Mouse (Mus musculus) forebrain, embryonic 16.5 days (tissue): ENCODE data around the gene Macrod2. TPM values are rescaled to one million over a fixed set of nuclear protein-coding genes. Genes with fewer than 3 reads are reported as not detected.
A peak's percentile ranks its signal among the peaks of the same experiment; 100 is the strongest.

ENCODE experiments used
- ATAC-seq: fragments of 200-750 bp; cut with Nextera tagmentation; 2 replicates; pipeline ENCODE4 v1.8.0; 2017; ENCODE audit warnings: mild to moderate bottlenecking, moderate library complexity
- H3K27ac ChIP-seq: fragments of 300-500 bp; sonication (generic); 2 replicates; pipeline ENCODE4 v1.5.1; 2014; ENCODE audit warnings: low read length, control low read depth
- H3K27me3 ChIP-seq: fragments of 300-500 bp; sonication (generic); replicated peaks from 2 replicates; pipeline ENCODE4 v1.6.1; 2014; ENCODE audit warnings: low read length; ENCODE audit not compliant: control insufficient read depth, insufficient read depth
- H3K36me3 ChIP-seq: fragments of 300-500 bp; sonication (generic); 2 replicates; pipeline ENCODE4 v1.6.1; 2014; ENCODE audit not compliant: control insufficient read depth, insufficient read depth
- H3K4me1 ChIP-seq: fragments of 300-500 bp; sonication (generic); replicated peaks from 2 replicates; pipeline ENCODE4 v1.6.1; 2014; ENCODE audit warnings: low read length; ENCODE audit not compliant: control insufficient read depth, insufficient read depth
- H3K4me2 ChIP-seq: fragments of 300-500 bp; sonication (generic); 2 replicates; pipeline ENCODE4 v1.6.1; 2014; ENCODE audit warnings: mild to moderate bottlenecking, low read length, control low read depth
- H3K4me3 ChIP-seq: fragments of 300-500 bp; sonication (generic); replicated peaks from 2 replicates; pipeline ENCODE4 v1.5.1; 2014; ENCODE audit warnings: mild to moderate bottlenecking, low read length, control low read depth
- H3K9ac ChIP-seq: fragments of 300-500 bp; sonication (generic); replicated peaks from 2 replicates; pipeline ENCODE4 v1.6.1; 2014; ENCODE audit warnings: low read depth, low read length, control low read depth
- H3K9me3 ChIP-seq: fragments of 300-500 bp; sonication (generic); 2 replicates; pipeline ENCODE4 v1.6.1; 2016; ENCODE audit warnings: low read length; ENCODE audit not compliant: control insufficient read depth
- WGBS: fragments of 180-500 bp; shearing (Covaris S2); extraction: QIAGEN DNeasy Blood & Tissue Kit; methylation state at CpG from one replicate; pipeline ENCODE4 v1.1.7; 2014; 5-methylcytosine and 5-hydroxymethylcytosine counted together
- polyA plus RNA-seq: library from polyadenylated mRNA; unstranded; fragments of >200 nt; fragmentation: Nextera tagmentation; extraction: Ambion mirVana; gene quantifications from 2 replicates; pipeline ENCODE4 v1.2.1, GENCODE M21; 2015

The Macrod2 gene
- polyA plus RNA-seq, 1 experiment from 2014 or later, result 108 TPM

DNA sequence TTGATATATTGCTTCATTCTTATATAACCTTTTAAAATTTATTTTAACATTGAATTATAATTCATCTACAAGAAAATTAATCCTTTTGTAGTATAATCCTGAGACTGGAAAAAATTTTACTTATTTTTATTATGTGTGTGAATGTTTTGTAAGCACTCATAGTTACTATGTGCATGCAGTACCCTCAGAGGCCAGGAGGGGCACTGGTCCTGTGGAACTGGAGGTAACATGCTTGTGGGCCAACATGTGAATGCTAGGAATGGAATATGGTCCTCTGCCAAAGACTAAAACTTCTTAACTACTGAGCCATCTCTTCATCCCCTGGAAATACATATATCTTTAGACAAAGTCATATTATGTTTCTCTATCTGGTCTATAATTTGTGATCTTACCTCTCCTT, 531.8 kb downstream of the Macrod2 start:
- Histone ChIP-seq H3K27me3 (no peaks in the 10 kb centered on the region), H3K4me2 (no peak overlapping the region), H3K9me3 (no peaks in the 10 kb centered on the region), H3K4me1 (no peaks in the 10 kb centered on the region), H3K36me3 (no peaks in the 10 kb centered on the region), H3K27ac (no peak overlapping the region), H3K9ac (no peak overlapping the region), H3K4me3 (no peak overlapping the region)
- no peak for ATAC-seq

DNA sequence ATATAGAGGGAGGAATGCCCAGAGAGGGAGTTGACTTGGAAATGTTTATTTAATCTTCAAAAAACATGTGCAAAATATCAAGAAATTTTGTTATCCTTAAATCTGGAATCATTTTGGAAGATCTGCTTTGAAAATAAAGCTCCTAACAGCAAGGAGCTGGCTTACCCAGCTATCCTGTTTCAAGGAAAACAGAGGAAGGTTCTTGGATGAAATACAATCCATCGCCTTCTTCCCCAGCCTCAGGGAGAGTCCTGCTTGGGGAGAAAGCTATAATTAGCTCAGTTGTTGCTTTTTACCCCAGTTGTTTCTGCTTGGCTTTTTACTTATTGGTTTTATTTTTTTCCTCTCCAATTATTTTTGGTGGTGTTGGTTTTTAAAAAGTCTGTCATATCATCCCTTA, 539.4 kb downstream of the Macrod2 start:
- Histone ChIP-seq H3K4me3 (no peak overlapping the region), H3K27me3 (no peaks in the 10 kb centered on the region), H3K27ac (no peak overlapping the region), H3K4me1 (no peaks in the 10 kb centered on the region), H3K4me2 (no peak overlapping the region), H3K36me3 (no peaks in the 10 kb centered on the region), H3K9ac (no peak overlapping the region), H3K9me3 (no peaks in the 10 kb centered on the region)
- no peak for ATAC-seq
- WGBS, result 74% methylated on average over 1 of the region's 1 CpGs

DNA sequence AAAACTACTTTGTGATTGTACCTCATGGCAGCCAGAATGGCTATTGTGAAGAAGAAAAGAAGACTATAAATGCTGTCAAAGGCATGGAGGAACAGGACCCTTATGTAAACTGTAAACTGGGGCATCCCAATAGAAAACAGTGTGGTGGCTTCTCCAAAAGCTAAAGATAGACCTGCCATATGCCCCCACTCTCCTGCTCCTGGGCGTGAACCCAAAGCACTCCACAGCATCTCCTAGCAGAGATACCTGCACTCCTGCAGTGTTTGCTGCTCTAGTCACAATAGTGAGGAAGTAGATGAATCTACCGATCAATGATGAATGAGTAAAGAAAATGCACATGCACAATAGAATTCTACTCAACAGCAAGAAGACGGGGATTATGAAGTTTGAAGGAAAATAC, 554.4 kb downstream of the Macrod2 start:
- no peaks in the 10 kb centered on the region for H3K9me3 ChIP-seq
- no peaks in the 10 kb centered on the region for H3K36me3 ChIP-seq
- H3K27ac ChIP-seq, result no peak overlapping the region
- H3K4me3 ChIP-seq, result no peak overlapping the region
- no peak overlapping the region for H3K4me2 ChIP-seq
- 94% methylated on average over 3 of the region's 3 CpGs for WGBS
- H3K4me1 ChIP-seq, result no peaks in the 10 kb centered on the region
- no peak overlapping the region for H3K9ac ChIP-seq
- no peak for ATAC-seq
- H3K27me3 ChIP-seq, result no peaks in the 10 kb centered on the region

DNA sequence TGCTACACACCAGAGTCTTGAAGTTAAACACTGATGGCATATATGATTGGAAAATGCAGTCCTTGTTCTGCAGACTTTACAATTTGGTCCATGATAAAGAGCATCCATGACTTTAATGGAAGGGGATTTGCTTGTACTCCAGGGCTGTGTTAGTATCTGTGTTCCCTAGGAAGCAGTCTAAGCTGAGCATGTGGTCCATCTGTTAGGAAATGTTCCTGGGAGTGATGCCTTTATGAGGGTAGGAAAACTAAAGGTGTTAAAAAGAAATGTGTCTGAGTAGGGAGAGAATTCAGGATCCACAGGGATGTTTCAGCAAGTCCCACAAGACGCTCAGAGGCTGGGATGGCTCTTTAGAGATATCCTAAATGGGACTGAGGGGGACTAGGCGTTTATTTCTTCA, 564.1 kb downstream of the Macrod2 start:
- H3K4me1 ChIP-seq, result no peaks in the 10 kb centered on the region; the same call in 1 of the 2 replicates
- H3K9ac ChIP-seq, result no peak overlapping the region
- no peak overlapping the region for H3K4me3 ChIP-seq
- 0 out of 2 replicates have a peak, but pooled peaks have one; percentile 47 for ATAC-seq
- no peaks in the 10 kb centered on the region for H3K9me3 ChIP-seq
- H3K36me3 ChIP-seq, result no peaks in the 10 kb centered on the region
- H3K4me2 ChIP-seq, result no peak overlapping the region
- 85% methylated on average over 2 of the region's 2 CpGs for WGBS
- H3K27me3 ChIP-seq, result no peaks in the 10 kb centered on the region
- no peak overlapping the region for H3K27ac ChIP-seq

DNA sequence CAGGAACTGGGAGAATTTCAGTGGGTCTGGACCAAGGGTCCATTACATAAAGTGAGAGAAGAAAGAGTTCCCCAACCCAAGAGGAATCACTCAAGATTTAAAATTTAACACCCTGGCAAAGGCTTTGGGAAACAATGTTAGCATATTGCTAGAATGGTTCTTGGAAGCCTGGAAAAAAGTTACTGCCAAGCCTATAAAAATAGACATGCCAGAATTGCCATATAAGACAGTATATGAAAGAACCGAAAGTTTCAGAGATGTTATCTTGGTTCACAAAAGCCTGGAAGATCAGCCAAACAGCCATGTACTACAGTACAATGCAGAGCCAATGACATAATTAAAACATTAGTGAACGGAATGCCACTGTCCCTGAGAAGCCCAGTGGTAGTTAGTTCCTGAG, 575.1 kb downstream of the Macrod2 start:
- Histone ChIP-seq H3K27ac (no peak overlapping the region), H3K36me3 (no peaks in the 10 kb centered on the region), H3K4me3 (no peak overlapping the region), H3K9me3 (no peaks in the 10 kb centered on the region), H3K9ac (no peak overlapping the region), H3K27me3 (no peaks in the 10 kb centered on the region), H3K4me1 (no peaks in the 10 kb centered on the region), H3K4me2 (no peak overlapping the region)
- no peak for ATAC-seq
- 69% methylated on average over 2 of the region's 2 CpGs for WGBS

DNA sequence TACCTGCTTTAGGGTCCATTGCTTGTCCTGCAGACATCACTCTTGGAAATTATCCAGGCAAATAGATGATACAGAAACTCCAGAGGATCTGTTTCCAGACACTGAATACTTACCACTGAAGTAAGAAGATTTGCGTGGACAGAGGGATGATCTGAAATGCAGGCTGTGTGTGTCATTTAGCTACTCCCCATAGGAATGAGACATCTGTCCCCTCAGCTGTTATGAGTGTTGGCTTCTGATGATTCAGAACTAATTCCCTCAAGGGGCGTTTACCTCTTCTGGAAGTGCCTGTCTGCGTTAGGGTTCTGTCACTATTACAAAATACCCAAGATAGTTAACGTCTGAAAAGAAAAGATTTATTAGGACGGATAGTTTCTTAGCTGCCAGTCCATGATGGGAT, 576.7 kb downstream of the Macrod2 start:
- Histone ChIP-seq H3K4me1 (0 out of 2 replicates have a peak, but pooled peaks cover 2% of the 10 kb centered on the region), H3K9me3 (no peaks in the 10 kb centered on the region), H3K4me3 (no peak overlapping the region), H3K27ac (no peak overlapping the region), H3K27me3 (no peaks in the 10 kb centered on the region), H3K36me3 (no peaks in the 10 kb centered on the region), H3K4me2 (no peak overlapping the region), H3K9ac (no peak overlapping the region)
- 68% methylated on average over 5 of the region's 5 CpGs for WGBS
- no peak for ATAC-seq

DNA sequence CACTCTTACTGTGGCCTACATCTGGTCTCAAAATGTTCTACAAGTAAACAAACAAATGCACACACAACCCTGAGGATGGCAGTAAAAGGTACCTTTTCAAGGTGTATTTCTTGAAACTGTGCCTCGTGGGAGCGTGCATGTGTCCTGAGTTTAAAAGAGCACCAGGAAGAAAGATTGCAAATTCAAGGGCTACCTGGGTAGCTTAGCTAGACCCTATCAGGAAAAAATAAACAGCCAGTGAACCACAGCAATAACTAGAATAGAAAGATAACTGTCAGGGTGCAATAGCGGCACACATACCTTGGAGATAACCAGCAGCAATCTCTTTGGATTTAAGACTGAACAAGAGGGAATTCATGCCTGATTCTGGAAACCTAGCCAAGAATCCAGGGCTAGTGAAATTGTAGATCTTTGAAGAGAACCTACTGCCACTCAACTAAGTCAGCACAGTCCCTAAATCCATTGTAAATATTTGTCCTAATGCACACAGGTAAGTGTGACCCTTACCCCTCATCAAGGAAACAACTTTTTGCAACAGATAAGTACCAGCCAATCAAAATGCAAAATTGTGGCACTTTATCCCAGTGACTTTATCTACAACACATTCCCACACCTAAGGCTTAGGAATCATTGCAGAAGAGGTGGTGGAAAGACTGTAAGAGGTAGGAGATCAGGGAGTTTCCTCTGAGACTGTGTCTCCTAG, 590.7 kb downstream of the Macrod2 start:
- no peaks in the 10 kb centered on the region for H3K27me3 ChIP-seq
- H3K4me1 ChIP-seq, result no peaks in the 10 kb centered on the region
- over 99% methylated on average over 3 of the region's 3 CpGs for WGBS
- no peaks in the 10 kb centered on the region for H3K36me3 ChIP-seq
- no peak for ATAC-seq
- no peak overlapping the region for H3K4me3 ChIP-seq
- H3K9ac ChIP-seq, result no peak overlapping the region
- no peak overlapping the region for H3K4me2 ChIP-seq
- H3K27ac ChIP-seq, result no peak overlapping the region
- no peaks in the 10 kb centered on the region for H3K9me3 ChIP-seq

DNA sequence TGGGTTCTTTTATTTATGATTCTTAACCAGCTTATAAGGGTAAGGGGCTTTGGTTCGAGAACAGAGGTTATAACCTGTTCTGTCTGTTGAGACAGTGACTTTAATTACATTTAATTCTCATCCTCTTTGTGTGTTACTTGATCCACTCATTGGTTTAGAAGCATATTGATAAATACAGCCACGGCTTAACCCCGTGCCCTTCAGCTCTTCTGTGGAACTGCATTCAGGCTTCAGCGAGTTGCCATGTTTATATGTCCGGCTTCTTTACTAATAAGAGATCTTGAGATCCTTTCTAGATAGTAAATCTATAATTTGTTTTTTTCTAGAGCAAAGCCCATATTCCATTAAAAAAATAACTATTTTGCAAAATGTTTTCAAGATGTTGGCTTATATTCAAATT, 608.7 kb downstream of the Macrod2 start:
- Histone ChIP-seq H3K4me2 (no peak overlapping the region), H3K27ac (no peak overlapping the region), H3K4me3 (no peak overlapping the region), H3K36me3 (no peaks in the 10 kb centered on the region), H3K27me3 (no peaks in the 10 kb centered on the region), H3K9me3 (no peaks in the 10 kb centered on the region), H3K9ac (no peak overlapping the region), H3K4me1 (0 out of 2 replicates have a peak, but pooled peaks cover 4% of the 10 kb centered on the region)
- 59% methylated on average over 5 of the region's 5 CpGs for WGBS
- no peak for ATAC-seq

DNA sequence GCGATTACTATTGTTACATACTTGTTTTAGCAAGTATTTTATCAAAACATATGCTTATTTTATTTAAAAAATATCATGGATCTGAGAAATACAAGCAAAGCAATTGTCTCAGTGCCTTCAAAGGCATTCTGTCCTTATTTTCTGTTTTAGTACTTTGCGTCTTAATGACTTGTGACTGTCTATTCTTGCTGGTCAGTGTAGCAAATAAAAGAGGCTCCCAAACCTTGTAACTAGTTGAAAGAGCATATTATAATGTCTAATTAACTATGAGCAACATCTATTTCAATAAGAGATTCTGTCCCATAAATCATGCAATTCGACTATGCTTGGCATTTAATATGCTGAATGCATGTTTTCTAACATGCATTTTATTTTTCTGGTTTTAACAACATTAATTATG, 609.2 kb downstream of the Macrod2 start:
- no peak for ATAC-seq
- Histone ChIP-seq H3K36me3 (no peaks in the 10 kb centered on the region), H3K9me3 (no peaks in the 10 kb centered on the region), H3K4me3 (no peak overlapping the region), H3K4me1 (0 out of 2 replicates have a peak, but pooled peaks cover 4% of the 10 kb centered on the region), H3K4me2 (no peak overlapping the region), H3K27ac (no peak overlapping the region), H3K9ac (no peak overlapping the region), H3K27me3 (no peaks in the 10 kb centered on the region)
- WGBS, result 63% methylated on average over 3 of the region's 3 CpGs

DNA sequence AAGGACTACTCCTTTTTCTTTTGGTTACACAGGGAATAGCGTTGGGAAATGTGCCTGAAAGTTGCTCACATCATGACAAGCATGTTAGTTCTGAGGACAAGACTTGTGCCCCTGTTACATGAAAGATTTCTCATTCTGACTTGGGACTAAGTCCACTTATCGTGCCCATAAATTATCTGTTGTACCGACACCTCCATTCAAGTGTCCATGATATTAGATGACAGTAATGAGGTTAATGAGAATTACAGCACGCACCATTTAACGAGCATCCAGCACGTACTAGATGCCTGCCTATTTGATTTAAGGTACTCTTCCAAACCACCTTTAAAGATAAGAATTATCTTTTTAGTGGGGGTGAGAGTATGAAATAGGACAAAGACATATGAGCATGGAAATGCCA, 610.5 kb downstream of the Macrod2 start:
- 41% methylated on average over 6 of the region's 6 CpGs for WGBS
- ATAC-seq, result no peak
- H3K27me3 ChIP-seq, result no peaks in the 10 kb centered on the region
- 0 out of 2 replicates have a peak, but pooled peaks cover 4% of the 10 kb centered on the region for H3K4me1 ChIP-seq
- no peaks in the 10 kb centered on the region for H3K9me3 ChIP-seq
- no peak overlapping the region for H3K4me3 ChIP-seq
- no peaks in the 10 kb centered on the region for H3K36me3 ChIP-seq
- H3K4me2 ChIP-seq, result no peak overlapping the region
- no peak overlapping the region for H3K9ac ChIP-seq
- H3K27ac ChIP-seq, result no peak overlapping the region
